Mouse (Mus musculus) limb, embryonic 15.5 days (tissue): ENCODE data around the gene Entpd6. TPM values are rescaled to one million over a fixed set of nuclear protein-coding genes. Genes with fewer than 3 reads are reported as not detected.

Experiments
- ATAC-seq: fragments of 200-750 bp; cut with Nextera tagmentation; 2 replicates; pipeline ENCODE4 v1.8.0; 2017; ENCODE audit warnings: low read depth, moderate TSS enrichment; ENCODE audit not compliant: insufficient number of reproducible peaks, low FRiP score, low TSS enrichment
- H3K27ac ChIP-seq: fragments of 300-500 bp; sonication (generic); 2 replicates; pipeline ENCODE4 v1.5.1; 2015; ENCODE audit warnings: moderate library complexity, mild to moderate bottlenecking, inconsistent platforms
- H3K27me3 ChIP-seq: fragments of 300-500 bp; sonication (generic); 2 replicates; pipeline ENCODE4 v1.6.1; 2015; ENCODE audit warnings: inconsistent platforms
- H3K36me3 ChIP-seq: fragments of 300-500 bp; sonication (generic); 2 replicates; pipeline ENCODE4 v1.6.1; 2015; ENCODE audit warnings: inconsistent platforms
- H3K4me1 ChIP-seq: fragments of 300-500 bp; sonication (generic); 2 replicates; pipeline ENCODE4 v1.6.1; 2015; ENCODE audit warnings: inconsistent platforms
- H3K4me2 ChIP-seq: fragments of 300-500 bp; sonication (generic); 2 replicates; pipeline ENCODE4 v1.6.1; 2015; ENCODE audit warnings: mild to moderate bottlenecking, inconsistent platforms
- H3K4me3 ChIP-seq: fragments of 300-500 bp; sonication (generic); 2 replicates; pipeline ENCODE4 v1.5.1; 2015; ENCODE audit warnings: mild to moderate bottlenecking, inconsistent platforms
- H3K9ac ChIP-seq: fragments of 300-500 bp; sonication (generic); 2 replicates; pipeline ENCODE4 v1.6.1; 2015; ENCODE audit warnings: inconsistent platforms
- H3K9me3 ChIP-seq: fragments of 300-500 bp; sonication (generic); 2 replicates; pipeline ENCODE4 v1.6.1; 2016; ENCODE audit warnings: inconsistent platforms
- WGBS: fragments of 180-500 bp; shearing (Covaris S2); methylation state at CpG from one replicate; pipeline ENCODE4 v1.1.7; 2015; 5-methylcytosine and 5-hydroxymethylcytosine counted together
- polyA plus RNA-seq: library from polyadenylated mRNA; unstranded; fragments of >200 nt; fragmentation: Nextera tagmentation; extraction: Ambion mirVana; gene quantifications from 2 replicates; pipeline ENCODE4 v1.2.1, GENCODE M21; 2015

Gene Entpd6
- polyA plus RNA-seq, 1 experiment from 2014 or later, result 26.6 TPM

DNA sequence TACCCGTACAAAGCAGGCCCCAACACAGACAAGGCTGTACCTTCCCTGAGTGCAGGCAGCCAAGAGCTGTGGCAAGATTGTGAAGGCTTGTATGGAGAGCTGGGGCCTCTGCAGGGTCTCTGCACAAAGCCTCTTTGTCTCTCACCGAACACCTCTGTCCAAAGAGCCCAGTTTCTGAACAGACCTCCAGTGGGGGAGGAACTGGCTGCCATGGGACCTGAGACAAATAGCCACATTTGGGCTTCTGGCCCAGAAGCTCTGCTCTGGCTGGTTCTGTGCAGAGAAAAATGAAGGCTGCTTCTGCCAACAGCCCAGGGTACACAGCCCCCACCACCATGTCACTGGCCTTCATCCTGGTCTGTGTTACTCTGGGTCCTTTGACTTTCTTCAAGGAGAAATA, 16.8 kb downstream of the Entpd6 start:
- Histone ChIP-seq H3K4me1 (peaks cover 19% of the 10 kb centered on the region), H3K9me3 (no peaks in the 10 kb centered on the region), H3K4me3 (no peak overlapping the region), H3K27me3 (no peaks in the 10 kb centered on the region), H3K4me2 (no peak overlapping the region), H3K36me3 (peaks cover 45% of the 10 kb centered on the region), H3K27ac (no peak overlapping the region), H3K9ac (no peak overlapping the region)
- ATAC-seq, result no peak
- WGBS, result 74% methylated on average over 2 of the region's 2 CpGs

- no peak overlapping the region for H3K4me3 ChIP-seq
- H3K27ac ChIP-seq, result no peak overlapping the region
- H3K36me3 ChIP-seq, result peaks cover 39% of the 10 kb centered on the region
- H3K4me2 ChIP-seq, result no peak overlapping the region
- WGBS, result 78% methylated on average over 4 of the region's 4 CpGs
- H3K9me3 ChIP-seq, result no peaks in the 10 kb centered on the region
- H3K27me3 ChIP-seq, result no peaks in the 10 kb centered on the region
- H3K9ac ChIP-seq, result no peak overlapping the region
- ATAC-seq, result no peak
- H3K4me1 ChIP-seq, result peaks cover 26% of the 10 kb centered on the region
Observed at GRCm38 (mm10) chr2:150766083-150766862, 17.4 kb downstream of the Entpd6 start.

DNA sequence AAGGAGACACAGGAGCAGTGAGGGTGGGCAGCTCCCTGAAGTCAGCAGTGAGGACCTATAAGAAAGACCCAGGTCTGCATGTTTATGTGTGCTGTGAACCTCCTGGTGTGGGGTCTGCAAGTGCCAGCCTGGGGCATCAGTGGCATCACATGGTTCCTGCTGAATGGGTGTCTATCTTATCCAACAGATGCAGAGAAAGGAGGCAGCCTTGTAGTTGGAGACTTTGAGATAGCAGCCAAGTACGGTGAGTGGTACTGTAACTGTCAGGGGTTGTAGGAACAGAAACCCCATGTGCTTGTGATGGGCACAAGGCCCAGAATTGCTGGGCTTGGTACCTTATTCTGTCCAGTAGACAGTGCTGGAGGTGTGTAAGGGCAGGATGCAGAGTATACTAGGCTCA, 19.8 kb downstream of the Entpd6 start:
- ATAC-seq, result no peak
- Histone ChIP-seq H3K27ac (no peak overlapping the region), H3K36me3 (peaks cover 27% of the 10 kb centered on the region), H3K4me3 (no peak overlapping the region), H3K9ac (no peak overlapping the region), H3K27me3 (no peaks in the 10 kb centered on the region), H3K9me3 (no peaks in the 10 kb centered on the region), H3K4me2 (no peak overlapping the region), H3K4me1 (peaks cover 39% of the 10 kb centered on the region)
- 91% methylated on average over 1 of the region's 1 CpGs for WGBS

- 21% methylated on average over 1 of the region's 1 CpGs for WGBS
- no peak overlapping the region for H3K4me3 ChIP-seq
- no peak overlapping the region for H3K9ac ChIP-seq
- ATAC-seq, result peak; percentile 68
- H3K4me2 ChIP-seq, result 0 out of 2 replicates have a peak overlapping the region, but pooled peaks have one; percentile 10
- no peaks in the 10 kb centered on the region for H3K27me3 ChIP-seq
- no peaks in the 10 kb centered on the region for H3K9me3 ChIP-seq
- peaks cover 41% of the 10 kb centered on the region for H3K4me1 ChIP-seq
- H3K36me3 ChIP-seq, result peaks cover 27% of the 10 kb centered on the region
- peak overlapping the region; percentile 85 for H3K27ac ChIP-seq
Observed at GRCm38 (mm10) chr2:150770747-150771146, 21.9 kb downstream of the Entpd6 start.

DNA sequence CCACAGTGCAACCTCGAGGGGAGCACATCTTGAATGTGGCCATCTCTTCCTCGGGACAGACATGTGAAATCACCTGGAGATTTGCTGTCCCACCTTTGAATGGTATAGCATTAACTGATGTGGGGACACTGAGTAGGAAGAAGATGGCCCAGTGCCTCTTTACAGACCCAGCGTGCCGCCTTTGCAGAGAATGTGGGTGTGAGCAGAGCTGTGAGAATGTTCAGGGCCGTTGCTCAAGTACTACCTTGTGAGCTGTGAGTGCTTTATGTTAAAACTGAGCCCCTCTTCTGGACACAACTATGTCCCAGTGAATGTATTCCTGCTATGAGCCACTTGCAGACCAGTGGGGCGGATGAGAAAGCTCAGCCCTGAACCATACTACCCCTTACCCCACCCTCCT, 22.3 kb downstream of the Entpd6 start:
- H3K27me3 ChIP-seq, result no peaks in the 10 kb centered on the region
- 0 out of 2 replicates have a peak overlapping the region, but pooled peaks have one; percentile 10 for H3K4me2 ChIP-seq
- H3K27ac ChIP-seq, result peak overlapping the region; percentile 85
- 44% methylated on average over 6 of the region's 6 CpGs for WGBS
- peaks cover 45% of the 10 kb centered on the region for H3K4me1 ChIP-seq
- H3K9ac ChIP-seq, result no peak overlapping the region
- H3K4me3 ChIP-seq, result no peak overlapping the region
- H3K9me3 ChIP-seq, result no peaks in the 10 kb centered on the region
- H3K36me3 ChIP-seq, result peaks cover 27% of the 10 kb centered on the region
- ATAC-seq, result no peak

- Histone ChIP-seq H3K36me3 (peaks cover 23% of the 10 kb centered on the region), H3K4me2 (no peak overlapping the region), H3K9me3 (no peaks in the 10 kb centered on the region), H3K9ac (no peak overlapping the region), H3K4me1 (peaks cover 47% of the 10 kb centered on the region), H3K27ac (peak overlapping the region; percentile 85), H3K27me3 (no peaks in the 10 kb centered on the region), H3K4me3 (no peak overlapping the region)
- WGBS, result 77% methylated on average over 8 of the region's 8 CpGs
- no peak for ATAC-seq
Observed at GRCm38 (mm10) chr2:150771996-150772395, 23.2 kb downstream of the Entpd6 start.

GRCm38 (mm10) chr2:150772466-150773119, 23.8 kb downstream of the Entpd6 start:
- no peaks in the 10 kb centered on the region for H3K27me3 ChIP-seq
- no peak overlapping the region for H3K4me2 ChIP-seq
- H3K4me1 ChIP-seq, result peaks cover 47% of the 10 kb centered on the region
- H3K27ac ChIP-seq, result no peak overlapping the region; the same call in 1 of the 2 replicates
- no peaks in the 10 kb centered on the region for H3K9me3 ChIP-seq
- no peak for ATAC-seq
- H3K4me3 ChIP-seq, result no peak overlapping the region
- WGBS, result 66% methylated on average over 10 of the region's 10 CpGs
- H3K36me3 ChIP-seq, result peaks cover 18% of the 10 kb centered on the region
- H3K9ac ChIP-seq, result no peak overlapping the region

DNA sequence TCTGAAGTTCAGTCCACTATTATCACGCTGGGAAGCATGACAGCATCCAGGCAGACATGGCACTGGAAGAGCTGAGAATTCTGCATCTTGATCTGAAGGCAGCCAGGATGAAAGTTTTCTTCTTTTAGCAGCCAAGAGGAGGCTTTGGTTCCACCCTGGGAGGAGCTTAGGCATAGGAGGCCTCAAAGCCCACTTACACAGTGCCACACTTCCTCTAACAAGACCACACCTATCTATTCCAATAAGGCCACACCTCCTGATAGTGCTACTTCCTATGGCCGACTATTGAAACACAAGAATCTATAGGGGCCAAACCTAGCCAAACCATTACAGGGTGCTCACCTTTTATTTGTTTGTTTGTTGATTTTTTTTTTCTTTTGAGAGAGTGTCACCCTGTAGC, 34.0 kb downstream of the Entpd6 start:
- Histone ChIP-seq H3K4me2 (no peak overlapping the region), H3K27ac (no peak overlapping the region), H3K9me3 (no peaks in the 10 kb centered on the region), H3K4me1 (peaks cover 10% of the 10 kb centered on the region), H3K27me3 (no peaks in the 10 kb centered on the region), H3K9ac (no peak overlapping the region), H3K36me3 (no peaks in the 10 kb centered on the region), H3K4me3 (no peak overlapping the region)
- no peak for ATAC-seq
- WGBS, result 78% methylated on average over 2 of the region's 2 CpGs

DNA sequence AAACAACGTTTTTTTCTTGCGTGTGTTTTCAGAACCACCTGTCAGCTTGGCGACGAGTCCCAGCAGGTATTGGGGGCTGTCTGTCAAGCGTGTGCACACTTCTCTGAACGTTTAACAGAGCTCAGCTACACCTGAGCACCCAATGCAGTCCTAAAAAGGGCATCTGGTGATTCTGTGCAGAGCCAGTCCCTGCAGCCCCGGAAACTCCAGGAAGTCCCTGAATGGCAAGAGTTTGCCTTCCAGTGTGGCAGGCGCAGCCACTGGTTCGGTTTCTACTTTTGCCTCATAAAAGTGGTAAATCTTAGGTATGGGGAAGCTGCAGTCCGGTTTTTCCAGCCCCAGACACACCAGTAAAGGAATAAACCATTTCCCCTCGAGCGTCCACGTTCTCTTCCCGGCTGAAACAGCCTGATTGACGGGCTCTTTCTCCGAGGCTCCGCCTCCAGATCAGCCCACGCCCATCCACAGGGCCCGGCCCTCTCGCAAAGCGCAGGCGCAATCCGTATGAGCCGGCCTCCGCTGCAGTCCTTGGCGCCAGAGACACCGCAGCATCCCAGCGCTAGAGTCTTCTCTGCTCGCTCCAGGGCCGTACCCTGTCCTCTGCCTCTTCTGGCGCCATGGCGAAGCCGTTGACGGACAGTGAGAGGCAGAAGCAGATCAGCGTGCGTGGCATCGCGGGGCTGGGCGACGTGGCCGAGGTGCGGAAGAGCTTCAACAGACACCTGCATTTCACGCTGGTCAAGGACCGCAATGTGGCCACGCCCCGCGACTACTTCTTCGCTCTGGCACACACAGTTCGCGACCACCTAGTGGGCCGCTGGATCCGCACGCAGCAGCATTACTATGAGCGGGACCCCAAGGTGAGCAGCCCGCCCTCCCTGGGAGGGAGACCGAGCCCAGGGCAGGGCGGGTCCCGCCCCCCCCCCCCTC, 37.7 kb downstream of the Entpd6 start, which contains the start of gene Pygb:
Gene Pygb, plus strand, starts transcription at position 485 of the 930 bp plus-strand sequence.
- Histone ChIP-seq H3K4me3 (peak within 1 kb of the TSS; percentile 88), H3K36me3 (peaks cover 6% of the 10 kb centered on the region; the same call in 1 of the 2 replicates), H3K4me1 (peaks cover 22% of the 10 kb centered on the region), H3K9me3 (no peaks in the 10 kb centered on the region), H3K9ac (peak within 1 kb of the TSS; percentile 50), H3K27ac (peak within 1 kb of the TSS; percentile 88), H3K4me2 (peak within 1 kb of the TSS; percentile 72), H3K27me3 (no peaks in the 10 kb centered on the region)
- peak; percentile 92 for ATAC-seq
- WGBS, result 2% methylated on average over 55 of the region's 58 CpGs

GRCm38 (mm10) chr2:150787234-150787771, 38.5 kb downstream of the Entpd6 start:
- peak overlapping the region; percentile 88 for H3K27ac ChIP-seq
- peaks cover 6% of the 10 kb centered on the region; the same call in 1 of the 2 replicates for H3K36me3 ChIP-seq
- no peaks in the 10 kb centered on the region for H3K9me3 ChIP-seq
- ATAC-seq, result peak; percentile 44
- WGBS, result under 1% methylated on average over 23 of the region's 23 CpGs
- peaks cover 22% of the 10 kb centered on the region for H3K4me1 ChIP-seq
- peak overlapping the region; percentile 72 for H3K4me2 ChIP-seq
- peak overlapping the region; percentile 50 for H3K9ac ChIP-seq
- no peaks in the 10 kb centered on the region for H3K27me3 ChIP-seq
- H3K4me3 ChIP-seq, result peak overlapping the region; percentile 88
